Mouse (Mus musculus) embryonic facial prominence, embryonic 14.5 days (tissue): ENCODE results near the gene Appl1. TPM values are rescaled to one million over a fixed set of nuclear protein-coding genes. Genes with fewer than 3 reads are reported as not detected.
A peak's percentile ranks its signal among the peaks of the same experiment; 100 is the strongest.
"Not testable (repeated sequence)": the region's sequence is repeated elsewhere in the genome, so short reads cannot be mapped to it uniquely, and the experiment has no call there.

Experiments
- ATAC-seq: fragments of 200-750 bp; cut with Nextera tagmentation; 2 replicates; pipeline ENCODE4 v1.8.0; 2017; ENCODE audit warnings: low read depth, moderate number of reproducible peaks, moderate TSS enrichment
- DNase-seq: peaks from one replicate; pipeline ENCODE4 v3.0.0-alpha.2; 2015; ENCODE audit warnings: low spot score
- H3K27ac ChIP-seq: fragments of 300-500 bp; sonication (generic); replicated peaks from 2 replicates; pipeline ENCODE4 v1.5.1; 2014; ENCODE audit warnings: low read depth, mild to moderate bottlenecking, low read length, moderate library complexity
- H3K27me3 ChIP-seq: fragments of 300-500 bp; sonication (generic); replicated peaks from 2 replicates; pipeline ENCODE4 v1.6.1; 2014; ENCODE audit warnings: low read length; ENCODE audit not compliant: control insufficient read depth, insufficient read depth
- H3K36me3 ChIP-seq: fragments of 300-500 bp; sonication (generic); 2 replicates; pipeline ENCODE4 v1.6.1; 2014; ENCODE audit warnings: low read length, mixed read lengths; ENCODE audit not compliant: control insufficient read depth, insufficient read depth
- H3K4me1 ChIP-seq: fragments of 300-500 bp; sonication (generic); 2 replicates; pipeline ENCODE4 v1.6.1; 2014; ENCODE audit warnings: antibody characterized with exemption, low read length; ENCODE audit not compliant: control insufficient read depth, insufficient read depth
- H3K4me2 ChIP-seq: fragments of 300-500 bp; sonication (generic); 2 replicates; pipeline ENCODE4 v1.6.1; 2014; ENCODE audit warnings: low read depth, mild to moderate bottlenecking, low read length, moderate library complexity, mixed read lengths
- H3K4me3 ChIP-seq: fragments of 300-500 bp; sonication (generic); 2 replicates; pipeline ENCODE4 v1.5.1; 2014; ENCODE audit warnings: low read depth, mild to moderate bottlenecking, low read length
- H3K9ac ChIP-seq: fragments of 300-500 bp; sonication (generic); 2 replicates; pipeline ENCODE4 v1.6.1; 2014; ENCODE audit warnings: low read depth, mild to moderate bottlenecking, low read length, moderate library complexity, mixed read lengths
- H3K9me3 ChIP-seq: fragments of 300-500 bp; sonication (generic); 2 replicates; pipeline ENCODE4 v1.6.1; 2016; ENCODE audit warnings: low read length; ENCODE audit not compliant: control insufficient read depth
- WGBS: fragments of 180-500 bp; shearing (Covaris S2); extraction: QIAGEN DNeasy Blood & Tissue Kit; methylation state at CpG from one replicate; pipeline ENCODE4 v1.1.7; 2014; 5-methylcytosine and 5-hydroxymethylcytosine counted together
- polyA plus RNA-seq: library from polyadenylated mRNA; unstranded; fragments of >200 nt; fragmentation: Nextera tagmentation; extraction: Ambion mirVana; gene quantifications from 2 replicates; pipeline ENCODE4 v1.2.1, GENCODE M21; 2014

Gene Appl1
- polyA plus RNA-seq, 1 experiment from 2014 or later, result 50.8 TPM

DNA sequence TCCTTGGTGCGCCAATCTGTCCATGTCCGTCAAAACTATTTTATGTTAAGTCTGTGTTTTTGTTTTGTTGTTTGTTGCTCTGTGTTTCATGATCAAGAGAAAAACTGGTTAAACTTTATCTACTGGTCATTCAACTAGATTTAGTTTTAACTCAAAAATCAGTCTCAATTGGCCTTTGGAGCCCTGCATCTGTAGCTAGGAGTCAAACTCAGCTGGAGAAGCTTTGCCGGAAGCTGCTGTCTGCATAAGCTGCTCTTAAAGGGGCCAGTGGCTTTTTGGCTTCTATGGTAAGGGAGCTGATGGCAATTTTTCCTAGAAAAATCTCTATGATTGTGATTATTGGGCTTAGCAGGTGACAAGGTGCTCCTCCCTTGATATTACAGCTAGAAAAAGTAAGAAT, 36.1 kb downstream of the Appl1 start:
- H3K9me3 ChIP-seq, result no peaks in the 10 kb centered on the region
- no peak overlapping the region for H3K4me3 ChIP-seq
- WGBS, result 90% methylated on average over 3 of the region's 3 CpGs
- peaks cover 35% of the 10 kb centered on the region for H3K36me3 ChIP-seq
- DNase-seq, result no peak
- no peaks in the 10 kb centered on the region for H3K4me1 ChIP-seq
- H3K9ac ChIP-seq, result no peak overlapping the region
- no peak overlapping the region for H3K27ac ChIP-seq
- ATAC-seq, result no peak
- no peak overlapping the region for H3K4me2 ChIP-seq
- H3K27me3 ChIP-seq, result no peaks in the 10 kb centered on the region

DNA sequence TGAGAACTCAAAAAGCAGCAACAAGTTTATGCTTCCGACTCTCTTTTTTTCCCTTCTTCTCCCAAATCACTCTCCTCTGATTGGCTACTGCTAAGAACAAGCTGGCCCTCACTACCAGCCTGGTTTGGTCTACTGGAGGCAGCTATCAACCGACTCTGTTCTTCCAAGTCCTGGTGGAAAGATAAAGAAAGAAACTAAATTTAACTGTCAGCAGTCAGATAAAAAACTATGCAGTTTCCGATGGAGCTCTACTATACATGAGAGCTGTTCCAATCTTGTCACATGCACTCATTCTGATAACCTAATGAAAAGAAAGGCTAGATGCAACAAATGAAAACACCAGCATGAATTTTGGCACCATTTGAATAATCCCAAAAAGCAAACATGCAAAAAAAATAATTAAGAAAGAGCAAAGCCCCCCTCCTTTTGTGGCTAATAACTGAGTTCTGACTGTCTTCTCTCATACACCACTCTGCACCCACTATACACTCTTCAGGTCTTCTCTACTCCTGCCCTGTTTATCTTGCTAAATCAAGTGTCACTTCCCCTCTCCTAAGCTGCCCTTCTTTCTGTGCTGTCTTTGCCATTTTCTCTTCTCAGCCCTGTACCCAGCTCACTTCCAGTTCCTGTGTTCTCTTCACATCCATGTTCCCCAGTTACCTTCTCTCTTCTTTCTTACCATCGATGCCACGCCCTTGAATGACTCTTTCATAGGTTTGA, 47.2 kb downstream of the Appl1 start:
- Histone ChIP-seq H3K27ac (no peak overlapping the region), H3K36me3 (peaks cover 67% of the 10 kb centered on the region), H3K4me1 (no peaks in the 10 kb centered on the region), H3K27me3 (no peaks in the 10 kb centered on the region), H3K4me3 (no peak overlapping the region), H3K4me2 (no peak overlapping the region), H3K9me3 (no peaks in the 10 kb centered on the region), H3K9ac (no peak overlapping the region)
- 87% methylated on average over 5 of the region's 5 CpGs for WGBS
- DNase-seq (no peak), ATAC-seq (no peak)

DNA sequence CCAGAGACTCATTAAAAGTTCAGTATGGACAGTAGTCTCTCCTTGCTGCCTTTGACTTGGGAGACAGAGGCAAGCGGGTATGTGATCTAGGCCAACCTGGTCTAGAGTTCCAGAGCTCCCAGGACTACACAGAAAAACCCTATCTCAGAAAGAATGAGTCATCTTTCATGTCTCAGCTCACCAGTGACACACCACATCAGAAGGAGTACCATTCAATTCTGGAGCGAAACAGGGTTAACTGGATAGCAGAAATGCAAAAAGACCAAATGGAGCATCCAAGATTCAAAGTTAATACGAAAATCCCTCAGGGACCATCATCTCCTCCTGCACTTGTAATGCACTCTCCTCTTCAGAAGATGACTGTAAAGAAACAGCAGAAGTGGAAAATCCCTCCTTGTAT, 51.7 kb downstream of the Appl1 start:
- H3K9ac ChIP-seq, result no peak overlapping the region
- no peaks in the 10 kb centered on the region for H3K9me3 ChIP-seq
- DNase-seq, result no peak
- H3K27me3 ChIP-seq, result no peaks in the 10 kb centered on the region
- no peaks in the 10 kb centered on the region for H3K4me1 ChIP-seq
- no peak overlapping the region for H3K27ac ChIP-seq
- no peak for ATAC-seq
- H3K4me3 ChIP-seq, result no peak overlapping the region
- H3K4me2 ChIP-seq, result no peak overlapping the region
- peaks cover 49% of the 10 kb centered on the region for H3K36me3 ChIP-seq
- 98% methylated on average over 3 of the region's 3 CpGs for WGBS

DNA sequence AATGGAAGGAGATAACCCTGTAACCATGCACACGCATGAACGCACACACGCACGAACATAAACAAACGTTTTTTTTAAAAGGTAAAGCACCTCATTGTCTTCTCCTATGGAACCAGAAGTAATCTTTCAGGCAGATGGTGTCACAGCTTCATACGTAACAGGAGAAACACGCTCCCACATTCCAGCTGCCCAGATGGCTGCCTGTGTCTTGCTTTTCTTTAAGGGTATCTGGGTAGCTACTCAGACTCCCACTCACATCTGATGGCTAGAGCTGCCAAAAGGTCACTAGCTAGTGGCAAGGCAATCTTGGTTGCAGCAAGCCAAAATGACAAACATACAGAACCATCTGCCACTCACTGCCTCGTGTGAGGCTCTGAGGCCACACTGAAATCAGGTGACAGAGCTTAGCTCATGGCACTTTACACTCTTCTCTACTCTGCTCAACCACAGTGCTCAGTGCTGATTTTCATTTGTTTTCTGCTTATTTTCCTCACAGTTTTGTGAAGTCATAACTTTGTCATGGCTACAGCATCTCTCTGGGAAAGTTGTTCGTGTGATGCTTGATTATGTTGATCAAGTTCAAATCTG, 57.3 kb downstream of the Appl1 start:
- no peak overlapping the region for H3K4me2 ChIP-seq
- 74% methylated on average over 9 of the region's 9 CpGs for WGBS

DNA sequence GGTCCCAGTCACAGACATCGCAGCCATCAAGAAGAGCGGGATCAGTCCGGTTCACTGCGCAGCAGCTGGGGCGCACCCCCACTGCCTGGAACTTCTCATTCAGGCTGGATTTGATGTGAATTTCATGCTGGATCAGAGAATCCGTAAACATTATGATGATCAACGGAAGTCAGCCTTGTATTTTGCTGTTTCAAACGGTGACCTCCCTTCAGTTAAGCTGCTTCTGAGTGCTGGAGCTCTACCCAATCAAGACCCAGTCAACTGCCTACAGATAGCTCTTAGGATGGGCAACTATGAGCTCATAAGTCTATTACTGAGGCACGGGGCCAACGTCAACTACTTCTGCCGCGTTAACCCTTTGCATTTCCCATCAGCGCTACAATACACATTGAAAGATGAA, 59.2 kb downstream of the Appl1 start:
- Histone ChIP-seq H3K27me3 (no peaks in the 10 kb centered on the region), H3K9ac (no peak overlapping the region), H3K9me3 (no peaks in the 10 kb centered on the region), H3K4me3 (no peak overlapping the region), H3K36me3 (no peaks in the 10 kb centered on the region), H3K4me1 (no peaks in the 10 kb centered on the region), H3K27ac (no peak overlapping the region), H3K4me2 (no peak overlapping the region)
- 86% methylated on average over 13 of the region's 13 CpGs for WGBS
- DNase-seq (peak; percentile 27), ATAC-seq (peak; percentile 27; the same call in 1 of the 2 replicates)

More for the DNA sequence above, 57.3 kb downstream of the Appl1 start:
- Histone ChIP-seq H3K36me3 (peaks cover 8% of the 10 kb centered on the region), H3K9ac (no peak overlapping the region), H3K4me1 (no peaks in the 10 kb centered on the region), H3K27me3 (no peaks in the 10 kb centered on the region), H3K9me3 (no peaks in the 10 kb centered on the region), H3K27ac (no peak overlapping the region), H3K4me3 (no peak overlapping the region)
- peak; percentile 75 for ATAC-seq
- peak; percentile 32 for DNase-seq

DNA sequence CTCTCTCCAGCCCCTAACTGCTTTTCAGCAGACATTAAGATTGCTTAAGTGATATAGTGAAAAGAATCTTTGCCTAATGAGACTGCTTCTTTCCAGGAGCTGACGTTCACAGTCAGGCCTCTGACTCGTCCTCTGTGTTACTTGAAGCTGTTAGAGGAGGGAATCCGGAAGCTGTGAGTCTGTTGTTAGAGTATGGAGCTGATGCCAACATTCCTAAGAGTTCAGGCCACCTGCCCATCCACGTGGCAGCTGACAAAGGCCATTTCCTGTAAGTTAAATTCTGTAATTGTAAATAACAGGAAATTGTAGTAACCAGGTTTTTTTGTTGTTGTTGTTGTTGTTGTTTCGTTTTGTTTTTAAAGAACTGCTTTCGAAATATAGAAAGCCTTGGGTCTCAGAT, 59.8 kb downstream of the Appl1 start:
- Histone ChIP-seq H3K4me2 (no peak overlapping the region), H3K9ac (no peak overlapping the region), H3K27me3 (no peaks in the 10 kb centered on the region), H3K4me3 (no peak overlapping the region), H3K27ac (no peak overlapping the region), H3K36me3 (no peaks in the 10 kb centered on the region), H3K9me3 (no peaks in the 10 kb centered on the region), H3K4me1 (no peaks in the 10 kb centered on the region)
- ATAC-seq, result no peak
- DNase-seq, result peak; percentile 62
- 71% methylated on average over 6 of the region's 6 CpGs for WGBS

DNA sequence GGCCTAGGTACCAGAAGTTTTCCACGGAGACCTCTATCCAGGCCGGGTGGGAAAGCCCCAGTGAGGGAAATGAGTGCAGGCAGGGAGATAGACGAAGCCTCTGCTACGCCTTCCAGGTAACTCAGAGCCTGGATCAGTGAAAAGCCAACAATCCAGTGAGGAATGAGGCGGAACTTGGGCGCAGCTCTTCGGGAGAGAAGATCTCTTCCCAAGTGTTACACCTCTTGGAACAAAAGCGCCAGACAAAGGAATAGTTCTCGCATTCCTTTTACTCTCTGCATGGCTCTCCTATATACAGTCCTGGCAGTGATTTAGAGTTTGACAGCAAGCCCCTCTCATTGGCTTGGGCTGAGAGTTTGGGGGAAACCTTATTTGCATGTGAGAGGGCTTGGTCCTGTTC, 60.6 kb downstream of the Appl1 start:
- H3K4me3 ChIP-seq, H3K27me3 ChIP-seq, H3K4me1 ChIP-seq, ATAC-seq, H3K9me3 ChIP-seq, H3K27ac ChIP-seq, H3K9ac ChIP-seq, H3K36me3 ChIP-seq, DNase-seq, H3K4me2 ChIP-seq: not testable (repeated sequence)
- WGBS, result 50% methylated on average over 9 of the region's 9 CpGs

DNA sequence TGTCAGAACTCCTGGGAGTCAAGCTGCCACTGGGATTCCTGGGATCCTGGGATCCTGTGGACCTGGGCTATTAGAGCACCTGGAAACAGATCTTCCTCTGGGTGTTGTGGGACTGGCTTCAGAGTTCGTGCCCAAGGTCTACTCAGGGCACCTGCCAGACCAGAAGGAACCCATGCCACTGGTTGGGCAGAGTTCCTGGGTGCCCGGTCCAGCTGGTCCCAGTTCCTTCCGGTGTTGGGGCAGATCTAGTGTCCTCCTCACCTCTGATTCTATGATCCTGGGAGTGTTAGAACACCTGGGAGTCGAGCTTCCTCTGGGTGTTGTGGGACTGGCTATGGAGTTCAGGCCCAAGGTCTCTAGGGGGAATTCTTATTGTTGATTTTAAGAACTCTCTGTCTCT, 63.6 kb downstream of the Appl1 start:
- Histone ChIP-seq H3K27ac (no peak overlapping the region), H3K27me3 (no peaks in the 10 kb centered on the region), H3K4me1 (no peaks in the 10 kb centered on the region), H3K4me3 (no peak overlapping the region), H3K4me2 (no peak overlapping the region), H3K9ac (no peak overlapping the region), H3K9me3 (no peaks in the 10 kb centered on the region), H3K36me3 (no peaks in the 10 kb centered on the region)
- 86% methylated on average over 4 of the region's 4 CpGs for WGBS
- ATAC-seq (no peak), DNase-seq (no peak)

DNA sequence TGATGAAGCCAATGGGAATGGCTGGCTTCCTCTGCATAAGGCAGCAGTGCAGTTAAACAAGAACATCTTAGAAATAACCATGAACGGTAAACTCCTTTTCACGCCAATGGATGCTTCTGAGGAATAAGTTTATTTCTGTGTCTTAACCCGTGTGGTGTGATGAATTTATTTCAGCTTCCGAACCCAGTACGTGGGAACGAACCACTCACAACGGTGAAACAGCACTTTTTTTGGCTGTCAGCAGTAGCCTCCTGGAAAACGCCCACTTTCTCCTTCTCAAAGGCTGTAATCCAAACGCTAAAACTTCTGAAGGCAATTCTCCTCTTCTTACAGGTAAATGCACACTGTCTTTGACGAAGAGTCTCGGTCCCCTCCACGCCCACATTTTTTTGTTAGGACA, 70.1 kb downstream of the Appl1 start:
- Histone ChIP-seq H3K9me3 (no peaks in the 10 kb centered on the region), H3K4me2 (no peak overlapping the region), H3K9ac (no peak overlapping the region), H3K36me3 (no peaks in the 10 kb centered on the region), H3K27me3 (no peaks in the 10 kb centered on the region), H3K4me1 (no peaks in the 10 kb centered on the region), H3K27ac (no peak overlapping the region), H3K4me3 (no peak overlapping the region)
- ATAC-seq, result no peak
- no peak for DNase-seq
- 81% methylated on average over 12 of the region's 12 CpGs for WGBS
